Mouse (Mus musculus) naive thymus-derived CD4-positive, alpha-beta T cell, adult 2 months (primary cell): ENCODE measurements at regions not wholly inside any gene's neighbourhood (a gene's known extent, or its start where the extent isn't known, plus 50 kb on each side); places are given as distances from the start of the nearest gene placed in this dataset.
"Not testable (repeated sequence)": the region's sequence is repeated elsewhere in the genome, so short reads cannot be mapped to it uniquely, and the experiment has no call there.

Source experiments
- DNase-seq: peaks from one replicate; pipeline ENCODE4 v3.0.0-alpha.2; 2011; ENCODE audit warnings: low read depth

DNA sequence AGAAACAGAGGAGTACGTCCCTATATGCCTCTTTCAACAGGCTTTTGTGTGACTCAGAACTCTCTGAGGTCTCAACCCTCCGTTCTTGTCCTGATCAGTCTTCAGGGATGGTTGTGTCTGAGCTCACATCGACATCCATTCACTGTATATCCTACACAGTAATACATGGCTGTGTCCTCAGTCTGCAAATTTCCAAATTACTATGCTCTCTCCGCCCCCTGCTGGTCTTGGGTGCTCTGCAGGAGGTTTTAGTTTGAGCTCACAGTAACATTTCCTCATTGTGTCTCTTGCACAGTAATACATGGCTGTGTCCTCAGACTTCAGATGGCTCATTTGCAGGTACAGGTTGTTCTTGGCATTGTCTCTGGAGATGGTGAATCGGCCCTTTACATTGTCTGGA is 53.5 kb downstream of the Adam6a start:
- peak; percentile 35 for DNase-seq

DNA sequence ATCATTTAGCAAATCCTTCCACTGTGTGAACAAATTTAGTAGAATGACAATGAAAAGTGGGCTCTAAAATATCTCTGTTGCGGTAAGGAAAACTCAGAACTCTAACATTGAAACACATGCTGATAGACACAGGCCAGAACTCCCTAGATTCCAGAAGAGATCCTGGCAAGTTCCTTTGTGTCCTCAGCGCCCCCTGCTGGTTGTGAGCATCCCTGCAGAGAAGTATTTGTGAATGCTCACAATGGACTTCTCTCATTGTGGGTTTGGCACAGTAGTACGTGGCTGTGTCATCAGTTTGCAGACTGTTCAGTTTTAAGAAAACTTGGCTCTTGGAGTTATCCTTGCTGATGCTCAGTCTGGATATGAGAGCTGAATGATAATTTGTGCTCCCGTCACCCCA is 67.2 kb downstream of the Adam6a start:
- peak; percentile 58 for DNase-seq

DNA sequence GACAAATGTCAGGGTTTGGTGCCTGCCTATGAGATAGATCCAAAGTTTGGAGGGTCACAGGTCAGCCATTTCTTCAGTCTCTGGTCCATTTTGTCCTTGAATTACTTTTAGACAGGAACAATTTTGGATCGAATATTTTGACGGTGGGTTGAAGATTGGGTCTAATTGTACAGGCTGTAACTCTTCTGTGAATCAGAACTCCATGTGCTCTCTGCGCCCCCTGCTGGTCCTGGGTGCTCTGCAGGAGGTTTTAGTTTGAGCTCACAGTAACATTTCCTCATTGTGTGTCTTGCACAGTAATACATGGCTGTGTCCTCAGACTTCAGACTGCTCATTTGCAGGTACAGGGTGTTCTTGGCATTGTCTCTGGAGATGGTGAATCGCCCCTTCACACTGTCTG is 81.5 kb downstream of the Adam6a start:
- DNase-seq: not testable (repeated sequence)

DNA sequence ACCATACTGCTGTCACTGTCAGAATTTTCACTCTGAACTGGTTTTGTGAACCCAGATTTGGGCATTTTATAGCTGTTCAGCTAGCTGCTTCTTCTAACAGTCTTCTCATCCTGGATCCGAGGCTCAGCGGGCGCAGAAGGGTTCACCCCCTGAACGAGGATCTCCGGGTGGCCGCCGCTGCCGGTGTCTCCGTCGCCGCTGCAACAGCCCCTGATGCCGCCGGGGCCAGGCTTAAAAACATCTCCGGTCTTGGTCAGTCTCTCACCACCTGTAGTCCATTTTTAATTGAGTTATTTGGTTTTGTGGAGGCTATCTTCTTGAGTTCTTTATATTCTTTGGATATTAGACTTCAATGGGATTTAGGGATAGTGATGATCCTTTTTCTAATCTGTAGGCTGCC is 87.1 kb downstream of the Adam6a start:
- DNase-seq: not testable (repeated sequence)
